Mouse (Mus musculus): Measurements from ENCODE around the gene Cd300lf. TPM values are rescaled to one million over a fixed set of nuclear protein-coding genes. Genes with fewer than 3 reads are reported as not detected.
A peak's percentile ranks its signal among the peaks of the same experiment; 100 is the strongest.

Gene Cd300lf
- total and polyA plus RNA-seq, 3 experiments: 15.5 to 36.9 (median 35.3) TPM

- Histone ChIP-seq H3K27ac (ENCODE audit: insufficient read depth, low read depth) (no peak overlapping the region), H3K4me2 (ENCODE audit: insufficient read depth, low read depth, poor library complexity, severe bottlenecking) (0 out of 2 replicates have a peak overlapping the region, but pooled peaks have one; percentile 18), H3K36me3 (replicated peaks in 1 of 2; ENCODE audit: control insufficient read depth in 1 of 2, insufficient read depth in 1 of 2, low read length in 1 of 2) (peaks cover 3 to 5% of the 10 kb centered on the region in 2 experiments), H3K9ac (ENCODE audit: insufficient read depth, low read depth) (no peak overlapping the region), H3K4me3 (replicated peaks in 1 of 3; ENCODE audit: low read depth in 2 of 3, low read length in 2 of 3, poor library complexity in 1 of 3) (peak overlapping the region in 1 of 3 experiments; percentile 5), H3K9me3 (replicated peaks; ENCODE audit: low read length) (peaks cover 16% of the 10 kb centered on the region), H3K4me1 (ENCODE audit: control insufficient read depth in 1 of 2, insufficient read depth in 2 of 2) (peaks cover 32 to 50% of the 10 kb centered on the region in 2 experiments), H3K79me2 (replicated peaks; ENCODE audit: control insufficient read depth, extremely low read depth, insufficient read depth, poor library complexity, severe bottlenecking) (no peaks in the 10 kb centered on the region), H3K27me3 (replicated peaks) (peaks cover 9% of the 10 kb centered on the region)
- dilution Hi-C loops (cut with MboI; ENCODE audit: extremely low pct_ligation_motif_present, extremely low pct_unique_long_range_greater_than_20kb, low sequenced_read_pairs): no loop called here
- no peak for DNase-seq (ENCODE audit: extremely low read depth)
- no peak for TF ChIP-seq JUN (IDR thresholded peaks at IDR 0.05; ENCODE audit: insufficient read depth, low read depth, low read length)
- no peak for TF ChIP-seq HCFC1 (IDR thresholded peaks at IDR 0.05; ENCODE audit: low read depth, low read length)
- no peak for TF ChIP-seq CHD2 (IDR thresholded peaks at IDR 0.05; ENCODE audit: low read length)
- no peak for TF ChIP-seq CTCF (conservative IDR thresholded peaks at IDR 0.05 in 1 of 2, IDR thresholded peaks at IDR 0.05 in 1 of 2; ENCODE audit: low read depth in 2 of 2, low read length in 2 of 2)
- no peak; the same call in 1 of the 2 replicates for TF ChIP-seq MYC (IDR thresholded peaks at IDR 0.05; ENCODE audit: low read depth, low read length)
- TF ChIP-seq MAX (IDR thresholded peaks at IDR 0.05; ENCODE audit: low read length): no peak
- TF ChIP-seq ELF1 (IDR thresholded peaks at IDR 0.05; ENCODE audit: low read depth, low read length): no peak
- TF ChIP-seq CHD1 (IDR thresholded peaks at IDR 0.05; ENCODE audit: low read depth, low read length): no peak
- no peak for TF ChIP-seq GABPA (IDR thresholded peaks at IDR 0.05; ENCODE audit: insufficient replicate concordance, low read depth, low read length)
- no peak for TF ChIP-seq NELFE (IDR thresholded peaks at IDR 0.05; ENCODE audit: low read depth, low read length)
- peak; percentile 41; the same call in 1 of the 2 replicates for TF ChIP-seq EP300 (IDR thresholded peaks at IDR 0.05; ENCODE audit: low read length)
- no peak for TF ChIP-seq JUND (conservative IDR thresholded peaks at IDR 0.05; ENCODE audit: low read depth, low read length)
- TF ChIP-seq BHLHE40 (IDR thresholded peaks at IDR 0.05; ENCODE audit: low read depth, low read length): peak; percentile 43
- TF ChIP-seq ETS1 (conservative IDR thresholded peaks at IDR 0.05; ENCODE audit: low read depth, low read length): no peak
- 0 out of 2 replicates have a peak, but pooled peaks have one; percentile 11 for TF ChIP-seq TCF12 (IDR thresholded peaks at IDR 0.05; ENCODE audit: low read depth, low read length)
- in situ Hi-C loops (cut with MboI; ENCODE audit: low pct_ligation_motif_present, low pct_unique_long_range_greater_than_20kb, low sequenced_read_pairs): no loop called here
Observed at GRCm38 (mm10) chr11:115150741-115151254, 17.0 kb upstream of the Cd300lf start.

DNA sequence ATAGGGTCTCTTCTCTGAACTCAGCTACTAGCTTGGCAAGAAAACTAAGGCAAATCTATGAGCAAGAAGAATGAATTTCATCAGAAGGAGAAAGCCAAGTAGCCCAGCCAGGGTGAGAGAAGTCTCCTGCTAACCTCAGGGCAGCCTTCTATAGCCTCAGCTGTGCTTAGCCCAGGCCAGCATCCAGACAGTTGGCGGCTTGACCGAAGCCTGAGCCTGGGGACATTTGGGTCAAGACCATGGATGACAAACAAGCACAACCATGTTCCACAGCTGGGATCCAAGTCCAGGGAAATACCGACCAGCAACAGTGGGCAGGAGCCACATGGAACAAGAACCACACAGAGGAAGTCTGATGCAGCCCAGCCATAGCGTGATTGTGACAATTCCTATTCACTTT lies 14.0 kb upstream of the Cd300lf start:
- in situ Hi-C loops (cut with MboI; ENCODE audit: low pct_ligation_motif_present, low pct_unique_long_range_greater_than_20kb, low sequenced_read_pairs): no loop called here
- peaks cover 16% of the 10 kb centered on the region for H3K9me3 ChIP-seq (replicated peaks; ENCODE audit: low read length)
- no peak overlapping the region for H3K27ac ChIP-seq (ENCODE audit: insufficient read depth, low read depth)
- no peak overlapping the region for H3K9ac ChIP-seq (ENCODE audit: insufficient read depth, low read depth)
- H3K27me3 ChIP-seq (replicated peaks): no peaks in the 10 kb centered on the region
- peaks cover 16 to 36% of the 10 kb centered on the region in 2 experiments for H3K4me1 ChIP-seq (ENCODE audit: control insufficient read depth in 1 of 2, insufficient read depth in 2 of 2)
- no peaks in the 10 kb centered on the region for H3K79me2 ChIP-seq (replicated peaks; ENCODE audit: control insufficient read depth, extremely low read depth, insufficient read depth, poor library complexity, severe bottlenecking)
- DNase-seq (ENCODE audit: extremely low read depth): no peak
- TF ChIP-seq KAT2A (IDR thresholded peaks at IDR 0.05; ENCODE audit: insufficient replicate concordance, low read length) (no peak), NELFE (IDR thresholded peaks at IDR 0.05; ENCODE audit: low read depth, low read length) (no peak), E2F4 (IDR thresholded peaks at IDR 0.05; ENCODE audit: insufficient replicate concordance, low read depth, low read length) (no peak), ELF1 (IDR thresholded peaks at IDR 0.05; ENCODE audit: low read depth, low read length) (no peak), UBTF (IDR thresholded peaks at IDR 0.05; ENCODE audit: low read depth, low read length) (no peak), EP300 (IDR thresholded peaks at IDR 0.05; ENCODE audit: low read length) (no peak), SMC3 (IDR thresholded peaks at IDR 0.05; ENCODE audit: low read depth, low read length) (no peak), CHD2 (IDR thresholded peaks at IDR 0.05; ENCODE audit: low read length) (no peak), MAFK (IDR thresholded peaks at IDR 0.05; ENCODE audit: insufficient replicate concordance, low read length) (no peak), NRF1 (IDR thresholded peaks at IDR 0.05; ENCODE audit: low read depth, low read length) (no peak), MXI1 (IDR thresholded peaks at IDR 0.05; ENCODE audit: low read depth, low read length) (no peak), RCOR1 (conservative IDR thresholded peaks at IDR 0.05; ENCODE audit: low read depth, low read length) (no peak), MYC (IDR thresholded peaks at IDR 0.05; ENCODE audit: low read depth, low read length) (no peak), USF1 (IDR thresholded peaks at IDR 0.05; ENCODE audit: low read depth, low read length) (no peak), CTCF (conservative IDR thresholded peaks at IDR 0.05 in 1 of 2, IDR thresholded peaks at IDR 0.05 in 1 of 2; ENCODE audit: low read depth in 2 of 2, low read length in 2 of 2) (no peak), GABPA (IDR thresholded peaks at IDR 0.05; ENCODE audit: insufficient replicate concordance, low read depth, low read length) (no peak), ETS1 (conservative IDR thresholded peaks at IDR 0.05; ENCODE audit: low read depth, low read length) (no peak), IRF4 (IDR thresholded peaks at IDR 0.05; ENCODE audit: low read depth, low read length) (no peak), SIN3A (IDR thresholded peaks at IDR 0.05; ENCODE audit: low read length) (no peak), HCFC1 (IDR thresholded peaks at IDR 0.05; ENCODE audit: low read depth, low read length) (no peak)
- H3K4me3 ChIP-seq (replicated peaks in 1 of 3; ENCODE audit: low read depth in 2 of 3, low read length in 2 of 3, poor library complexity in 1 of 3): no peak overlapping the region
- H3K36me3 ChIP-seq (replicated peaks in 1 of 2; ENCODE audit: control insufficient read depth in 1 of 2, insufficient read depth in 1 of 2, low read length in 1 of 2): peaks cover 3 to 5% of the 10 kb centered on the region in 2 experiments
- dilution Hi-C loops (cut with MboI; ENCODE audit: extremely low pct_ligation_motif_present, extremely low pct_unique_long_range_greater_than_20kb, low sequenced_read_pairs): no loop called here
- no peak overlapping the region for H3K4me2 ChIP-seq (ENCODE audit: insufficient read depth, low read depth, poor library complexity, severe bottlenecking)
